In genomic region chr5:99887133-99887532, GRCm38 (mm10) we compare ENCODE assay signal across 22 mouse cellular contexts. TPM values are rescaled to one million over a fixed set of nuclear protein-coding genes. Genes with fewer than 3 reads are reported as not detected.
"Had no signal": no experiment of that assay in that cellular context is flagged by ENCODE, and none has a peak within 500 bp of the region (broad histone marks: within the 10 kb centered on the region; RNA-seq: fewer than 3 reads in every experiment).

No protein-coding gene starts in this region.

- H3K4me2 ChIP-seq: lung, embryonic 15.5 days; midbrain, embryonic 11.5 days; midbrain, embryonic 13.5 days; midbrain, embryonic 15.5 days; neural tube, embryonic 12.5 days; stomach, embryonic 15.5 days had no signal

- H3K4me1 ChIP-seq: lung, embryonic 15.5 days; megakaryocyte, embryonic 14.5 days; midbrain, embryonic 13.5 days; midbrain, embryonic 15.5 days; neural tube, embryonic 12.5 days; stomach, embryonic 15.5 days had no signal

- H3K9me3 ChIP-seq: lung, embryonic 15.5 days; midbrain, embryonic 13.5 days; midbrain, embryonic 15.5 days; neural tube, embryonic 12.5 days; stomach, embryonic 15.5 days had no signal

- H3K36me3 ChIP-seq: lung, embryonic 15.5 days; midbrain, embryonic 13.5 days; midbrain, embryonic 15.5 days; neural tube, embryonic 12.5 days; stomach, embryonic 15.5 days had no signal

- H3K4me3 ChIP-seq: lung, embryonic 15.5 days; megakaryocyte, embryonic 14.5 days; midbrain, embryonic 13.5 days; midbrain, embryonic 15.5 days; neural tube, embryonic 12.5 days; stomach, embryonic 15.5 days had no signal

- H3K9ac ChIP-seq: liver, postnatal 0 days; lung, embryonic 15.5 days; midbrain, embryonic 13.5 days; midbrain, embryonic 15.5 days; neural tube, embryonic 12.5 days; stomach, embryonic 15.5 days had no signal

- ATAC-seq: liver, postnatal 0 days; lung, postnatal 0 days; midbrain, embryonic 13.5 days; midbrain, embryonic 15.5 days had no signal

- H3K27me3 ChIP-seq: lung, embryonic 15.5 days; midbrain, embryonic 13.5 days; midbrain, embryonic 15.5 days; neural tube, embryonic 12.5 days; stomach, embryonic 15.5 days had no signal

- H3K27ac ChIP-seq: lung, embryonic 15.5 days; macrophage; midbrain, embryonic 13.5 days; midbrain, embryonic 15.5 days; neural tube, embryonic 12.5 days; stomach, embryonic 15.5 days; stomach, postnatal 0 days had no signal

- DNase-seq: liver, postnatal 0 days; lung, adult 2 months; lung, postnatal 14 days; lung, postnatal 36 days; right cerebral cortex, postnatal 14 days; thymus, adult 2 months; thymus, postnatal 25 days; thymus, postnatal 4 days had no signal

RNA-seq across cellular contexts. Expression of gene Vamp9, which starts 18.9 kb away (rescaled TPM):
- total RNA-seq: midbrain, postnatal 0 days; monocyte, adult 5-6 weeks; neutrophil, adult 5-6 weeks had no signal
- polyA plus RNA-seq: liver, postnatal 0 days; lung, adult 2 months; lung, postnatal 0 days; macrophage; midbrain, embryonic 11.5 days; spleen, adult 2 months; thymus, adult 2 months had no signal
